Mouse (Mus musculus): ENCODE measurements around the gene D030056L22Rik.

GRCm38 (mm10) chr19:18712153-18712865, 684 bp upstream of the D030056L22Rik start:
- TF ChIP-seq CTCF (IDR thresholded peaks at IDR 0.05; ENCODE audit: borderline replicate concordance, insufficient read depth, low read length) (no peak), POLR2A (IDR thresholded peaks at IDR 0.05; ENCODE audit: low read depth, low read length) (no peak)
